Mouse (Mus musculus) kidney, embryonic 14.5 days (tissue): ENCODE results near the gene Immt. TPM values are rescaled to one million over a fixed set of nuclear protein-coding genes. Genes with fewer than 3 reads are reported as not detected.
"Not testable (repeated sequence)": the region's sequence is repeated elsewhere in the genome, so short reads cannot be mapped to it uniquely, and the experiment has no call there.

Experiments
- ATAC-seq: fragments of 200-750 bp; cut with Nextera tagmentation; 2 replicates; pipeline ENCODE4 v1.8.0; 2017; ENCODE audit warnings: moderate number of reproducible peaks, mild to moderate bottlenecking, moderate TSS enrichment, moderate library complexity; ENCODE audit not compliant: low FRiP score, low TSS enrichment
- H3K27ac ChIP-seq: fragments of 300-500 bp; sonication (generic); 2 replicates; pipeline ENCODE4 v1.5.1; 2014; ENCODE audit warnings: low read depth, mild to moderate bottlenecking, low read length, moderate library complexity, mixed read lengths
- H3K27me3 ChIP-seq: fragments of 300-500 bp; sonication (generic); 2 replicates; pipeline ENCODE4 v1.6.1; 2014; ENCODE audit warnings: mild to moderate bottlenecking, low read length; ENCODE audit not compliant: control insufficient read depth, insufficient read depth
- H3K36me3 ChIP-seq: fragments of 300-500 bp; sonication (generic); 2 replicates; pipeline ENCODE4 v1.6.1; 2014; ENCODE audit warnings: low read length, mixed read lengths; ENCODE audit not compliant: control insufficient read depth, insufficient read depth
- H3K4me1 ChIP-seq: fragments of 300-500 bp; sonication (generic); 2 replicates; pipeline ENCODE4 v1.6.1; 2014; ENCODE audit warnings: low read length, mixed read lengths; ENCODE audit not compliant: control insufficient read depth, insufficient read depth
- H3K4me2 ChIP-seq: fragments of 300-500 bp; sonication (generic); replicated peaks from 2 replicates; pipeline ENCODE4 v1.6.1; 2014; ENCODE audit warnings: low read depth, mild to moderate bottlenecking, low read length
- H3K4me3 ChIP-seq: fragments of 300-500 bp; sonication (generic); 2 replicates; pipeline ENCODE4 v1.5.1; 2014; ENCODE audit warnings: mild to moderate bottlenecking, low read length
- H3K9ac ChIP-seq: fragments of 300-500 bp; sonication (generic); 2 replicates; pipeline ENCODE4 v1.6.1; 2014; ENCODE audit warnings: low read depth, mild to moderate bottlenecking, low read length, moderate library complexity
- H3K9me3 ChIP-seq: fragments of 300-500 bp; sonication (generic); 2 replicates; pipeline ENCODE4 v1.6.1; 2016; ENCODE audit warnings: low read length; ENCODE audit not compliant: control insufficient read depth
- WGBS: fragments of 180-500 bp; shearing (Covaris S2); extraction: QIAGEN DNeasy Blood & Tissue Kit; methylation state at CpG from one replicate; pipeline ENCODE4 v1.1.7; 2014; 5-methylcytosine and 5-hydroxymethylcytosine counted together
- polyA plus RNA-seq: library from polyadenylated mRNA; unstranded; fragments of >200 nt; fragmentation: Nextera tagmentation; extraction: Ambion mirVana; gene quantifications from 2 replicates; pipeline ENCODE4 v1.2.1, GENCODE M21; 2014

Immt gene
- polyA plus RNA-seq, 1 experiment from 2014 or later = 226 TPM

DNA sequence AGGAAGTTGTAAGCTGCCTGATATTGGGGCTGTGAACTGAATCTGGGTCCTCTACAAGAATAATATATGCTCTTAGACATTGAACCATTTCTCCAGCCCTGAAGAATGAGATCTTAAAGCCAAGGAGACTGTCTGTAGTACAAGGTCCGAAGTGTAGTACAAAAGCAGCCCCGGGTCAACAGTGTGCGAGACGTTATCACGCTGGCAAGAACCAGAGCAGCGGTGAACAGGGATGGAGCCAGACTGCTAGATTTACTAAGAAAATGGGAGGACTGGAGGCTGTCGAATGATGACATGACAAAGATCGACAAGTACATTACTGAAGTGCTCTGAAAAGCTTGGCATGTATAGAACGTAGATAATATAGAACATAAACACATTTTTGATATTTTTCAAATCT, 1.4 kb upstream of the Immt start:
- H3K4me1 ChIP-seq = peaks cover 5% of the 10 kb centered on the region; the same call in 1 of the 2 replicates
- ATAC-seq = no peak
- no peaks in the 10 kb centered on the region for H3K9me3 ChIP-seq
- H3K9ac ChIP-seq = no peak overlapping the region; the same call in 1 of the 2 replicates
- H3K27me3 ChIP-seq = no peaks in the 10 kb centered on the region
- peaks cover 4% of the 10 kb centered on the region; the same call in 1 of the 2 replicates for H3K36me3 ChIP-seq
- WGBS = 89% methylated on average over 9 of the region's 9 CpGs
- H3K27ac ChIP-seq = no peak overlapping the region
- no peak overlapping the region for H3K4me3 ChIP-seq
- H3K4me2 ChIP-seq = no peak overlapping the region; the same call in 1 of the 2 replicates

DNA sequence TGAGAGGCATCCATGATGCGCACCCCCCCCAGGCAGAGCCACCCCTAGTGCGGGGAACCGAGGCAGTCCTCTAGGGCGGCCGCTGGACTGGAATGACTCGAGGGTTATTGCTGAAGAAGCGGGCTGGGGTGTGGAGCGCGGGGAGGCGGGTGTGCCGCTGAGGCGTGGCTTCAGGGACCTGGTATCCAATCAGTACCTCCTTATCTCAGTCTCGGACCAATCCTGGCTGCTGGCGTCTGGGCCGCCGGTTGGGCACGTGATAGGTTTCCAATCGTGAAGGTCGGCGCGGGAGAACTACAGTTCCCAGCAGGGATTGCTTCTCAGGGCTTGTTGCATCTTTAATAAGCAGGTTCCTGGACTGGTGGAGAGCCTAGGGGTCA, 440 bp downstream of the Immt start:
- Histone ChIP-seq H3K27me3 (no peaks in the 10 kb centered on the region), H3K36me3 (peaks cover 4% of the 10 kb centered on the region; the same call in 1 of the 2 replicates), H3K9ac (peak overlapping the region; percentile 88), H3K9me3 (no peaks in the 10 kb centered on the region), H3K27ac (peak overlapping the region; percentile 91), H3K4me2 (peak overlapping the region; percentile 54), H3K4me3 (peak overlapping the region; percentile 95), H3K4me1 (peaks cover 5% of the 10 kb centered on the region; the same call in 1 of the 2 replicates)
- 0% methylated on average over 21 of the region's 21 CpGs for WGBS
- peak; percentile 99 for ATAC-seq

DNA sequence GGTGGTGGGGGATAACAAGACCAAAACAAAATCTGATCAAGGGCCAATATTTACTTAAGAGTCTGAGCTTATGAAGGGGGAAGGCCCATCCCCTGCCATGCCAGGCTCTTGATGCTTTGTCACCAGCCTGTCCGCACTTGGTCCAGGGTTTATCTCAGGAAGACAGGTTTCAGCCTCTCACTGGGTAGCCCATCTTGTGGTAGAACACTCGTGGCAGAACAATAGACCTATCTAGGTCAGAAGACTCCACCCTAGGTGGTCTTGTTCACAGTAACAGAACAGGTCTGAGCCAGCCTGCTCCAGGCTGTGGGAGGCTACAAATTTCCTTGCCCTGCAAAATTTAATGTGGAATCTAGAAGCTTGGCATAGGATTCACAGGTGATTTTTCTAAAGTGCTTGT, 5.7 kb downstream of the Immt start:
- 86% methylated on average over 2 of the region's 2 CpGs for WGBS
- Histone ChIP-seq H3K27me3 (no peaks in the 10 kb centered on the region), H3K9ac (no peak overlapping the region), H3K4me2 (no peak overlapping the region), H3K27ac (no peak overlapping the region), H3K36me3 (peaks cover 4% of the 10 kb centered on the region; the same call in 1 of the 2 replicates), H3K4me1 (peaks cover 5% of the 10 kb centered on the region; the same call in 1 of the 2 replicates), H3K4me3 (no peak overlapping the region), H3K9me3 (no peaks in the 10 kb centered on the region)
- no peak for ATAC-seq

DNA sequence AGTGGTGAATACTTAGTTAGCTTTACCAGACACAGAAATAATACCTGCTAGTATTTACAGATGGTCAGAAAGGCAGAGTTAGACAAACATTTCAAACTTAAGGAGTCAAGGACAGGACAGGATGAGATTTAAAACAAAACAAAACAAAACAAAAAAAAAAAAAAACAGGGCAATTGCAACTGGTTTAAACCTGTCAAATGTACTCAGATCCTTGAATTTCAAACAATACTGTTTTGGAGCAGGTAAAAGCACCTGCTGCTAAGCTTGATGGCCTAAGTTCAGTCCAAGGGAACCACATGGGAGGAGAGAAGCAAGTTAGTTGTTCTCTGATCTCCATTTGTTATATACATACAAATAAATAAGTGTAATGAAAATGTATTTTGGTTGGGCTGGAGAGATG, 8.7 kb downstream of the Immt start:
- no peaks in the 10 kb centered on the region for H3K9me3 ChIP-seq
- H3K4me2 ChIP-seq = no peak overlapping the region
- H3K4me3 ChIP-seq = no peak overlapping the region
- ATAC-seq = no peak
- no peaks in the 10 kb centered on the region; the same call in 1 of the 2 replicates for H3K36me3 ChIP-seq
- H3K27me3 ChIP-seq = no peaks in the 10 kb centered on the region
- no peak overlapping the region for H3K27ac ChIP-seq
- no peak overlapping the region for H3K9ac ChIP-seq
- H3K4me1 ChIP-seq = no peaks in the 10 kb centered on the region

DNA sequence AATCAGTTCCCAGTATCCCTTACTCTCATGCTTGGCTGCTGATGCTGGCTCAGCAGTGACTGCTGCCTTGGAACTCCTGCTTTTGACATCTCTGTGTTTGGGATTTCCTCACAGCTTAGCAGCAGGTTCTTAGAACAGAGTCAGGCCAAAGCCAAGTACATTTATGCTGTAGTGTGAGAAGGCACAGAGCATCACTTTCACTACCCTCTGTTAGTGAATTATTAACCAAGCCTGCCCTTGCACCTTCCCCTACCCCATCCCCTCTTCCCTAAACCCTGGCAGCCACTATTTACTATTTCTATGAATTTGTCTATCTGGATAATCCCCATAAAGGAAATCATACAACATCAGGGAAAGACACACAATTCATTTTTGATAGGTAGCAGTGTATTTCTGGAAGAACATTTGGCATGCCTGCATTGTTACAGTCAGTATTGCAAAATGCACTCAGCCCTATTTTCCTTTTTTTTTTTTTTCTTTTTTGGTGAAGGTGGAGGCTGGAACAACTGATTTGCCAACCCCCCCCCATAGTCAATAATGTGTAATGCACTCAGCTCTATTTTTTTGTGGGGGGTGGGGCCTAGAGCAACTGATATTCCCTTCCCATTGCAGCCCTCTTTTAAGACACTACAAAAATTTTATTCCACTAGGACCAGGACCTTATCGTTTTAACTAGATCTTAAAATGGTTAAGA, 9.6 kb downstream of the Immt start:
- 97% methylated on average over 1 of the region's 1 CpGs for WGBS
- H3K9me3 ChIP-seq = no peaks in the 10 kb centered on the region
- ATAC-seq = no peak
- H3K27ac ChIP-seq = no peak overlapping the region
- H3K4me1 ChIP-seq = no peaks in the 10 kb centered on the region
- no peak overlapping the region for H3K4me3 ChIP-seq
- H3K36me3 ChIP-seq = peaks cover 9% of the 10 kb centered on the region; the same call in 1 of the 2 replicates
- H3K9ac ChIP-seq = no peak overlapping the region
- H3K4me2 ChIP-seq = no peak overlapping the region
- H3K27me3 ChIP-seq = no peaks in the 10 kb centered on the region

DNA sequence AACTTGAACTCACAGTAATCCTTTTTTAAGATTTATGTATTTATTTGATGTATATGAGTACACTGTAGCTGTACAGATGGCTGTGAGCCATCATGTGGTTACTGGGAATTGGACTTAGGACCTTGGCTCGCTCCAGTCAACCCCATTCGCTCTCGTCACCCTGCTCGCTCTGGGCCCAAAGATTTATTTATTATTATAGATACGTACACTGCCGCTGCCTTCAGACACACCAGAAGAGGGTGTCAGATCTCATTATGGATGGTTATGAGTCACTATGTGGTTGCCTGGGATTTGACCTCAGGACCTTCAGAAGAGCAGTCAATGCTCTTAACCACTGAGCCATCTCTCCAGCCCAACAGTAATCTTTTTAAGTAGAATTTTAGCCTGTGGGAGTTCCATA, 15.8 kb downstream of the Immt start:
- H3K4me3 ChIP-seq, ATAC-seq, H3K27ac ChIP-seq, H3K9me3 ChIP-seq, H3K4me2 ChIP-seq, H3K9ac ChIP-seq, H3K27me3 ChIP-seq, H3K4me1 ChIP-seq: not testable (repeated sequence)
- 91% methylated on average over 6 of the region's 6 CpGs for WGBS
- H3K36me3 ChIP-seq = peaks cover 40% of the 10 kb centered on the region

DNA sequence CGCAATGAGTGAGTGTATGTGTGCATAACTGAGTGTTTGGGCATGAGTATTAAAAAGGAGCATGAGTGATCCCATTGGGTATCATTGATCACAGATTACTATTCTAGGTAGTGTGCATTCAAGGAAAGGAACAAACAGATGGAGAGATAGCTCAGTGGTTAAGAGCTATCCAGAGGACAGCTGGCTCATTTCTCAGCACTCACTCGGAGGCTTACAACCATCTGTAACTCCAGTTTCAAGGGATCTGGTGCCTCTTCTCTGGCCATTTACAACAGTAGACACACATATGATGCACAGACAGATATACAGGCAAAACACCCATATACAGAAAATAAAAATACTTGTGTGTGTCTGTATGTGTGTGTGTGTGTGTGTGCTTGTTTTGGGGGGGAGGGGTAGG, 36.6 kb downstream of the Immt start:
- no peak overlapping the region for H3K9ac ChIP-seq
- 89% methylated on average over 2 of the region's 2 CpGs for WGBS
- no peaks in the 10 kb centered on the region for H3K9me3 ChIP-seq
- H3K27me3 ChIP-seq = no peaks in the 10 kb centered on the region
- no peaks in the 10 kb centered on the region for H3K4me1 ChIP-seq
- no peak overlapping the region for H3K27ac ChIP-seq
- H3K4me3 ChIP-seq = no peak overlapping the region
- ATAC-seq = no peak
- H3K36me3 ChIP-seq = peaks cover 81% of the 10 kb centered on the region
- H3K4me2 ChIP-seq = no peak overlapping the region

DNA sequence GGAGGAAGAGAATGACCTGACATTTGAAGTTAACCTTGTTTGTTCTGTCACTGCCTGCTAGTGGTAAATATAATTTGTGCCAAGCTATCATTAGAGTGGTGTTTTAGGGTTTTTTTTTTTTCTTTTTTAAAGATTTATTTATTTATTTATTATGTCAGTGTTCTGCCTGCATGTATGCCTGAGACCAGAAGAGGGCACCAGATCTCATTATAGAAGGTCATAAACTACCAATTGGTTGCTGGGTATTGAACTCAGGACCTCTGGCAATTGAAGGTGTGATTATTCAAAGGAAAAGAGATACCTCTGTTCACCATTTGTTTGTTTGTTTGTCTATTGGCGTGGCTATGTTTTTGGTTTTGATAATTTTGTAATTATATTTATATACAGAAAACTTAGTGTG, 37.7 kb downstream of the Immt start:
- no peak for ATAC-seq
- peaks cover 79% of the 10 kb centered on the region for H3K36me3 ChIP-seq
- no peak overlapping the region for H3K4me2 ChIP-seq
- no peak overlapping the region for H3K27ac ChIP-seq
- no peak overlapping the region for H3K4me3 ChIP-seq
- no peak overlapping the region for H3K9ac ChIP-seq
- WGBS = 79% methylated on average over 1 of the region's 1 CpGs
- H3K4me1 ChIP-seq = no peaks in the 10 kb centered on the region
- no peaks in the 10 kb centered on the region for H3K9me3 ChIP-seq
- no peaks in the 10 kb centered on the region for H3K27me3 ChIP-seq

DNA sequence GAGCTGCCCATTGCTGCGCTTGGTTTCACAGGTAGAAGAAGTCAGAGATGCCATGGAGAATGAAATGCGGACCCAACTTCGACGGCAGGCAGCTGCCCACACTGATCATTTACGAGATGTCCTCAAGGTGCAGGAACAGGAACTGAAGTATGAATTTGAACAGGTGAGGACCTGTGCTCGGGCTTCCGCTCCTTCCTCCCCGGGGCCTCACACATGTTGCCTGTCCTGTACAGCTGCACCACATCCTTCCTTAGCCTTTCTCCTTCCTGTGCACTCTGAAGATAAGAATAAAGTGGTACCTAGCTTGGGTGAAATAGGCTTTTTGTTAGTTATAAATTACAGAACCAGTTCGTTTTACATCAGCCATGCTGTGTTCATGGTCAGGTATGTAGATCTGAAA, 40.3 kb downstream of the Immt start:
- no peaks in the 10 kb centered on the region for H3K9me3 ChIP-seq
- H3K27ac ChIP-seq = no peak overlapping the region
- H3K4me1 ChIP-seq = no peaks in the 10 kb centered on the region
- H3K27me3 ChIP-seq = no peaks in the 10 kb centered on the region
- no peak for ATAC-seq
- peaks cover 78% of the 10 kb centered on the region for H3K36me3 ChIP-seq
- WGBS = 92% methylated on average over 9 of the region's 9 CpGs
- no peak overlapping the region for H3K4me2 ChIP-seq
- H3K4me3 ChIP-seq = no peak overlapping the region
- no peak overlapping the region for H3K9ac ChIP-seq
